Mouse (Mus musculus): ENCODE results near the gene Cnot2.

Gene Cnot2

GRCm38 (mm10) chr10:116562731-116563480 is 18.4 kb downstream of the Cnot2 start:
- no peak for DNase-seq (ENCODE audit: low spot score)

- no peak for DNase-seq (ENCODE audit: low spot score)
Measured at GRCm38 (mm10) chr10:116562210-116562609, 19.1 kb downstream of the Cnot2 start.

- no peak for DNase-seq (ENCODE audit: low spot score)
Measured at GRCm38 (mm10) chr10:116559171-116559570, 22.1 kb downstream of the Cnot2 start.

GRCm38 (mm10) chr10:116557166-116557565 is 24.1 kb downstream of the Cnot2 start:
- DNase-seq (ENCODE audit: low spot score), result no peak

GRCm38 (mm10) chr10:116554434-116554833 is 26.9 kb downstream of the Cnot2 start:
- no peak for DNase-seq (ENCODE audit: low spot score)

GRCm38 (mm10) chr10:116547958-116548357 is 33.4 kb downstream of the Cnot2 start:
- no peak for DNase-seq (ENCODE audit: low spot score)

- no peak for DNase-seq (ENCODE audit: low spot score)
Measured at GRCm38 (mm10) chr10:116546177-116546576, 35.1 kb downstream of the Cnot2 start.

- no peak for DNase-seq (ENCODE audit: low spot score)
Measured at GRCm38 (mm10) chr10:116543061-116543460, 38.2 kb downstream of the Cnot2 start.

- no peak for DNase-seq (ENCODE audit: low spot score)
Measured at GRCm38 (mm10) chr10:116540750-116541149, 40.6 kb downstream of the Cnot2 start.

GRCm38 (mm10) chr10:116537495-116537894 is 43.8 kb downstream of the Cnot2 start:
- DNase-seq (ENCODE audit: low spot score), result no peak

GRCm38 (mm10) chr10:116534278-116534677 is 47.0 kb downstream of the Cnot2 start:
- DNase-seq (ENCODE audit: low spot score), result no peak

GRCm38 (mm10) chr10:116532561-116532960 is 48.8 kb downstream of the Cnot2 start:
- no peak for DNase-seq (ENCODE audit: low spot score)

- no peak for DNase-seq (ENCODE audit: low spot score)
Measured at GRCm38 (mm10) chr10:116531063-116531462, 50.2 kb downstream of the Cnot2 start.

- DNase-seq (ENCODE audit: low spot score), result no peak
Measured at GRCm38 (mm10) chr10:116519588-116519987, 61.7 kb downstream of the Cnot2 start.

GRCm38 (mm10) chr10:116515590-116515989 is 65.7 kb downstream of the Cnot2 start:
- no peak for DNase-seq (ENCODE audit: low spot score)

GRCm38 (mm10) chr10:116515158-116515557 is 66.2 kb downstream of the Cnot2 start:
- DNase-seq (ENCODE audit: low spot score), result no peak

GRCm38 (mm10) chr10:116513254-116513635 is 68.1 kb downstream of the Cnot2 start:
- DNase-seq (ENCODE audit: low spot score), result no peak

GRCm38 (mm10) chr10:116512521-116513253 is 68.6 kb downstream of the Cnot2 start:
- no peak for DNase-seq (ENCODE audit: low spot score)

GRCm38 (mm10) chr10:116505303-116506014 is 75.9 kb downstream of the Cnot2 start:
- no peak for DNase-seq (ENCODE audit: low spot score)

- no peak for DNase-seq (ENCODE audit: low spot score)
Measured at GRCm38 (mm10) chr10:116492768-116493167, 88.5 kb downstream of the Cnot2 start.

GRCm38 (mm10) chr10:116486895-116487747 is 94.2 kb downstream of the Cnot2 start:
- no peak for DNase-seq (ENCODE audit: low spot score)

GRCm38 (mm10) chr10:116481917-116482316 is 99.4 kb downstream of the Cnot2 start:
- DNase-seq (ENCODE audit: low spot score), result no peak

Data from urinary bladder, postnatal 25 days (tissue).